Mouse (Mus musculus) limb, embryonic 14.5 days (tissue): ENCODE data around the gene Zbtb9. TPM values are rescaled to one million over a fixed set of nuclear protein-coding genes. Genes with fewer than 3 reads are reported as not detected.

Source experiments
- ATAC-seq: fragments of 200-750 bp; cut with Nextera tagmentation; 2 replicates; pipeline ENCODE4 v1.8.0; 2017; ENCODE audit warnings: low read depth, moderate number of reproducible peaks, moderate TSS enrichment; ENCODE audit not compliant: low FRiP score
- DNase-seq: peaks from one replicate; pipeline ENCODE4 v3.0.0-alpha.2; 2015; ENCODE audit warnings: low spot score
- H3K27ac ChIP-seq: fragments of 300-500 bp; sonication (generic); replicated peaks from 2 replicates; pipeline ENCODE4 v1.5.1; 2014; ENCODE audit warnings: low read depth, mild to moderate bottlenecking, low read length, moderate library complexity, mixed read lengths
- H3K27me3 ChIP-seq: fragments of 300-500 bp; sonication (generic); 2 replicates; pipeline ENCODE4 v1.6.1; 2014; ENCODE audit warnings: low read length, mixed read lengths; ENCODE audit not compliant: control insufficient read depth, insufficient read depth
- H3K36me3 ChIP-seq: fragments of 300-500 bp; sonication (generic); 2 replicates; pipeline ENCODE4 v1.6.1; 2014; ENCODE audit warnings: mild to moderate bottlenecking, low read length, moderate library complexity, mixed read lengths; ENCODE audit not compliant: control insufficient read depth, insufficient read depth
- H3K4me1 ChIP-seq: fragments of 300-500 bp; sonication (generic); 2 replicates; pipeline ENCODE4 v1.6.1; 2014; ENCODE audit warnings: antibody characterized with exemption, low read length, mixed read lengths; ENCODE audit not compliant: control insufficient read depth, insufficient read depth
- H3K4me2 ChIP-seq: fragments of 300-500 bp; sonication (generic); replicated peaks from 2 replicates; pipeline ENCODE4 v1.6.1; 2014; ENCODE audit warnings: low read depth, mild to moderate bottlenecking, low read length, moderate library complexity; ENCODE audit not compliant: severe bottlenecking
- H3K4me3 ChIP-seq: fragments of 300-500 bp; sonication (generic); replicated peaks from 2 replicates; pipeline ENCODE4 v1.5.1; 2014; ENCODE audit warnings: low read length
- H3K9ac ChIP-seq: fragments of 300-500 bp; sonication (generic); 2 replicates; pipeline ENCODE4 v1.6.1; 2014; ENCODE audit warnings: mild to moderate bottlenecking, low read depth, low read length, moderate library complexity; ENCODE audit not compliant: severe bottlenecking
- H3K9me3 ChIP-seq: fragments of 300-500 bp; sonication (generic); 2 replicates; pipeline ENCODE4 v1.6.1; 2016; ENCODE audit warnings: low read length; ENCODE audit not compliant: control insufficient read depth
- POLR2A ChIP-seq: fragments of 200-500 bp; IDR thresholded peaks from 2 replicates; pipeline ENCODE4 v1.8.0; 2012; ENCODE audit warnings: inconsistent platforms, mild to moderate bottlenecking, moderate library complexity, borderline replicate concordance; ENCODE audit not compliant: insufficient read depth, insufficient read length; ENCODE audit errors: extremely low read depth
- WGBS: fragments of 180-500 bp; shearing (Covaris S2); extraction: QIAGEN DNeasy Blood & Tissue Kit; methylation state at CpG from one replicate; pipeline ENCODE4 v1.1.7; 2014; 5-methylcytosine and 5-hydroxymethylcytosine counted together
- polyA plus RNA-seq, 2 experiments: library from polyadenylated mRNA; depleted of rRNA in 1 of 2; stranded (reverse) in 1 of 2; unstranded in 1 of 2; fragments of >200 nt; fragmentation: Nextera tagmentation in 1 of 2; extraction: Ambion mirVana in 1 of 2; gene quantifications; 2 replicates each; pipeline versions ENCODE4 v1.2.1 to v1.2.3; 2012 to 2014

The Zbtb9 gene
- polyA plus RNA-seq, 2 experiments = 10.0 to 14.8 TPM

- H3K4me3 ChIP-seq = no peak overlapping the region
- H3K4me1 ChIP-seq = peaks cover 8% of the 10 kb centered on the region
- no peaks in the 10 kb centered on the region for H3K9me3 ChIP-seq
- peaks cover 45% of the 10 kb centered on the region for H3K36me3 ChIP-seq
- H3K27ac ChIP-seq = no peak overlapping the region
- WGBS = 93% methylated on average over 3 of the region's 3 CpGs
- H3K4me2 ChIP-seq = no peak overlapping the region
- no peak overlapping the region for H3K9ac ChIP-seq
- DNase-seq (no peak), ATAC-seq (no peak)
- no peaks in the 10 kb centered on the region for H3K27me3 ChIP-seq
- TF ChIP-seq POLR2A = no peak
These were observed 53.0 kb downstream of the Zbtb9 start for GRCm38 (mm10) chr17:27025951-27026350.

DNA sequence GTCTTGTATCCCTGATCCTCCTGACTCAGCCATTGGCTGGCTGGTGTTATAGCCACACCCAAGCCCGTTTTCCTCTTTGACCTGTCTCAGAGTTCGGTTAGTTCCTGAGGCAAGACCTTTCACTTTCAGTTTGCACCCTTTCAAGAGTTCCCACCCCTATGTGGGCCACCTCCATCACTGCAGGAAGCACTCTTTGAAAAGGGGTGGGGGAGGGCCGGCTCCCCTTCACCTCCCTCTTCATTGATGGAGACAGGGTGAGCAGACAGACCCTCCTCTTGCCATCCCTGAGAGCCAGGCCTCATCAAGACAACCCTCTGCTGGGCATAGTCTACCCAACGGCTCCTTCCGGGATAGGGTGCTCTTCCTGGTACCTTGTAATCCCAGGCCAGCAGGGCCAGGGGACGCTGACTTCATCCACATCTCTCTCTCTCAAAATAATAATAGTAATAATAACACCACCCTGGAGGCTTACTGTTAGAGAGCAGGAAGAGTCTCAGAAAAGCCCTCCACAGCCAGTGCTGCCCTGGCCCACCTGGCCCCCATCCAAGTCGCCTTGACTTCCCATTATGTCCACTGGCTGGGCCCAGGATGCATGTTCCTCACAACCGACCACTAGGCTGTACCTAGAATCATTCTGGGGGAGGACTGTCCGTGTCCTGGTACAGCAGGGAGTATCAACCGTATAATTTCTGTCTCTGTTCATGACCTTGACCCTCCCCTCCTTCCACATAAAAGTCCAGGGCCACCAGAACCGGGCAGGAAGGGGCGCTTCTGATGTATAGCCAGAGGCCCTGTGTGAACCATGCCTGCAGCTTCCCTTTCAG lies 54.7 kb downstream of the Zbtb9 start:
- 20% methylated on average over 12 of the region's 12 CpGs for WGBS
- peak overlapping the region; percentile 91 for H3K4me2 ChIP-seq
- peak overlapping the region; percentile 79 for H3K4me3 ChIP-seq
- H3K27me3 ChIP-seq = no peaks in the 10 kb centered on the region
- no peak for DNase-seq
- ATAC-seq = no peak
- peak overlapping the region; percentile 84 for H3K27ac ChIP-seq
- H3K9me3 ChIP-seq = no peaks in the 10 kb centered on the region
- H3K36me3 ChIP-seq = peaks cover 28% of the 10 kb centered on the region
- TF ChIP-seq POLR2A = no peak
- peaks cover 8% of the 10 kb centered on the region for H3K4me1 ChIP-seq
- peak overlapping the region; percentile 93 for H3K9ac ChIP-seq

- peak; percentile 88 for ATAC-seq
- peak; percentile 82 for DNase-seq
- Histone ChIP-seq H3K27me3 (no peaks in the 10 kb centered on the region), H3K9ac (peak overlapping the region; percentile 93), H3K9me3 (no peaks in the 10 kb centered on the region), H3K4me3 (peak overlapping the region; percentile 79), H3K4me2 (peak overlapping the region; percentile 91), H3K4me1 (peaks cover 8% of the 10 kb centered on the region), H3K27ac (peak overlapping the region; percentile 84), H3K36me3 (peaks cover 24% of the 10 kb centered on the region)
- peak; percentile 71; the same call in 1 of the 2 replicates for TF ChIP-seq POLR2A
- WGBS = under 1% methylated on average over 19 of the region's 19 CpGs
These were observed 55.4 kb downstream of the Zbtb9 start for GRCm38 (mm10) chr17:27028284-27028795.

DNA sequence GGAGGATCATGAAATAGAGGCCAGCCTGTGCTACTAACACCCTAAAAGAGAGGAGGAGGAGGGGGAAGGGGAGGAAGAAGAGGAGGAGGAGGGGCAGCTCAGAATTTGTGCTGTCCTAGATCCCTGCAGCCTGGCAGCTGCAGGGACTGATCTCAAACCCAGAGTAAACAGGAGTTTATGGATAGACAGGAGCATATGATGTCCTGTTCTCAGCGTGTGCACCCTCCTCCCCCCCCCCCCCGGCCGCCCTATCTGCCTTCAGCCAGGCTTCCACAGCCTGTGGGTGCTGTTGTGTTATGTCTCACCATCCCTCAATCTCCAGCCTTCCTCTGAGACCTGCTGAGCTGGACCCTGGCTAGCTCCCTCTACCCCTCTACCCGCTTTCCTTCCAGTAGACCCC lies 55.9 kb downstream of the Zbtb9 start, which contains the start of gene Bak1:
Bak1 (minus strand) TSS at position 101 of the 400 bp plus-strand sequence.
- no peaks in the 10 kb centered on the region for H3K27me3 ChIP-seq
- TF ChIP-seq POLR2A = no peak
- H3K36me3 ChIP-seq = peaks cover 20% of the 10 kb centered on the region
- H3K9me3 ChIP-seq = no peaks in the 10 kb centered on the region
- no peak for ATAC-seq
- WGBS = 70% methylated on average over 2 of the region's 4 CpGs
- peak within 1 kb of the TSS; percentile 93 for H3K9ac ChIP-seq
- no peak for DNase-seq
- H3K4me2 ChIP-seq = peak within 1 kb of the TSS; percentile 91
- peak within 1 kb of the TSS; percentile 84 for H3K27ac ChIP-seq
- H3K4me3 ChIP-seq = peak within 1 kb of the TSS; percentile 79
- peaks cover 8% of the 10 kb centered on the region for H3K4me1 ChIP-seq

- 88% methylated on average over 14 of the region's 14 CpGs for WGBS
- peaks cover 16% of the 10 kb centered on the region for H3K36me3 ChIP-seq
- no peak for TF ChIP-seq POLR2A
- peaks cover 8% of the 10 kb centered on the region for H3K4me1 ChIP-seq
- ATAC-seq = no peak
- no peak overlapping the region for H3K4me2 ChIP-seq
- H3K4me3 ChIP-seq = no peak overlapping the region
- no peak for DNase-seq
- H3K27ac ChIP-seq = no peak overlapping the region
- H3K9me3 ChIP-seq = no peaks in the 10 kb centered on the region
- no peaks in the 10 kb centered on the region for H3K27me3 ChIP-seq
- no peak overlapping the region for H3K9ac ChIP-seq
These were observed 56.5 kb downstream of the Zbtb9 start for GRCm38 (mm10) chr17:27029431-27029830.
